Comparison of ENCODE assay signal across 8 mouse cellular contexts in the genomic region with DNA sequence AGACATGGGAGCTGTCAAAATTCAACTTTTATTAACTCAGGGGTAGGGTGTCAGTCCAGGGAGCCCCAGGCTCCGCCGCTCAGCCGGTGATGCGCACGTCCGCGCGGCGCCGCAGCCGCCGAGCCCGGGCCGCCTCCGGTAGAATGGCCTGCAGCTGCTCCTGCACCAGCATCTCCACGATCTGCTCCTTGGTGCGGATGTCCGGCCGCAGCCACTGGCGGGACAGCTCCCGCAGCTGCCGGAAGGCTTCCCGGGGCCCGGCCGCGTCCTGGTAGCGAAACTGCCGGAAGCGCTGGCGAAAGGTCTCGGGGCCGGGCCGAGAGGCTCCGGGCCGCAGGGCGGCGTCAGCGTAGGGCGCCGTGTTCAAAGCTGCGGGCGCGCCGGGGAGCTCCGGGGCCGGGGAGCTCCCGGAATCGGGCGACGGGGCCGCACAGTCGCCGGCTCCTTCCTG. TPM values are rescaled to one million over a fixed set of nuclear protein-coding genes. Genes with fewer than 3 reads are reported as not detected.
A peak's percentile ranks its signal among the peaks of the same experiment; 100 is the strongest.
DNase-seq lines count a peak whose midpoint lies in the region; ATAC-seq lines count a peak whose summit lies in the region.

No protein-coding gene starts in this region.

- peaks cover 14% of the 10 kb centered on the region for H3K36me3 ChIP-seq in hindbrain, embryonic 13.5 days

- H3K27me3 ChIP-seq in hindbrain, embryonic 13.5 days = no peaks in the 10 kb centered on the region

- peak overlapping the region; percentile 82 for H3K4me2 ChIP-seq in hindbrain, embryonic 13.5 days

- H3K9me3 ChIP-seq in hindbrain, embryonic 13.5 days = no peaks in the 10 kb centered on the region

- ATAC-seq in hindbrain, embryonic 13.5 days (ENCODE audit: low FRiP score) = peak; percentile 55
- ATAC-seq in monocyte, adult 5-6 weeks (replicated peaks; ENCODE audit: insufficient number of reproducible peaks, low FRiP score, low TSS enrichment, poor library complexity, severe bottlenecking) = no peak

- peak overlapping the region; percentile 73 for H3K4me3 ChIP-seq in hindbrain, embryonic 13.5 days

- peak overlapping the region; percentile 98 for H3K27ac ChIP-seq in hindbrain, embryonic 13.5 days

- DNase-seq in ZHBTc4 (ENCODE audit: low read depth, low spot score) = peak; percentile 64
- peak; percentile 46 for DNase-seq in cerebellum, adult 8-10 months
- DNase-seq in frontal cortex, postnatal 25 days (ENCODE audit: low spot score in 2 of 2) = peak; percentile 31 to 38
- DNase-seq in layer of hippocampus, postnatal 36 days = peak; percentile 61 to 65
- DNase-seq in lung, postnatal 4 days = peak; percentile 75 to 84
- DNase-seq in right cerebral cortex, postnatal 25 days = peak; percentile 74

- peak overlapping the region; percentile 90 for H3K9ac ChIP-seq in hindbrain, embryonic 13.5 days

- peaks cover 16% of the 10 kb centered on the region for H3K4me1 ChIP-seq in hindbrain, embryonic 13.5 days (replicated peaks)

- WGBS in hindbrain, embryonic 13.5 days = under 1% methylated on average over 53 of the region's 53 CpGs

RNA-seq across cellular contexts. Expression of gene Cnbd2, which starts 0.2 kb away (rescaled TPM):
- polyA plus RNA-seq in hindbrain, embryonic 13.5 days (2015; fragmentation: Nextera tagmentation; extraction: Ambion mirVana) = 6.3 and 7.7 TPM in 2 replicates
- 1 to 10 TPM; 3.9 to 5.7 TPM for total RNA-seq in layer of hippocampus, postnatal 36 days (2021)
- 11.2 to 25.2 TPM (median 23.5 TPM) in 3 replicates for total RNA-seq in monocyte, adult 5-6 weeks (2017)

RNA-seq across cellular contexts. Expression of gene Scand1, which starts 0.6 kb away (rescaled TPM):
- polyA plus RNA-seq in hindbrain, embryonic 13.5 days (2015; fragmentation: Nextera tagmentation; extraction: Ambion mirVana) = 84.7 and 95.3 TPM in 2 replicates
- 10 to 100 TPM; 89.5 to 94.7 TPM for total RNA-seq in layer of hippocampus, postnatal 36 days (2021)
- total RNA-seq in monocyte, adult 5-6 weeks (2017) = 4.8 to 57.7 TPM (median 47.6 TPM) in 3 replicates
